Mouse (Mus musculus): ENCODE measurements at regions not wholly inside any gene's neighbourhood (a gene's known extent, or its start where the extent isn't known, plus 50 kb on each side); places are given as distances from the start of the nearest gene placed in this dataset.

DNA sequence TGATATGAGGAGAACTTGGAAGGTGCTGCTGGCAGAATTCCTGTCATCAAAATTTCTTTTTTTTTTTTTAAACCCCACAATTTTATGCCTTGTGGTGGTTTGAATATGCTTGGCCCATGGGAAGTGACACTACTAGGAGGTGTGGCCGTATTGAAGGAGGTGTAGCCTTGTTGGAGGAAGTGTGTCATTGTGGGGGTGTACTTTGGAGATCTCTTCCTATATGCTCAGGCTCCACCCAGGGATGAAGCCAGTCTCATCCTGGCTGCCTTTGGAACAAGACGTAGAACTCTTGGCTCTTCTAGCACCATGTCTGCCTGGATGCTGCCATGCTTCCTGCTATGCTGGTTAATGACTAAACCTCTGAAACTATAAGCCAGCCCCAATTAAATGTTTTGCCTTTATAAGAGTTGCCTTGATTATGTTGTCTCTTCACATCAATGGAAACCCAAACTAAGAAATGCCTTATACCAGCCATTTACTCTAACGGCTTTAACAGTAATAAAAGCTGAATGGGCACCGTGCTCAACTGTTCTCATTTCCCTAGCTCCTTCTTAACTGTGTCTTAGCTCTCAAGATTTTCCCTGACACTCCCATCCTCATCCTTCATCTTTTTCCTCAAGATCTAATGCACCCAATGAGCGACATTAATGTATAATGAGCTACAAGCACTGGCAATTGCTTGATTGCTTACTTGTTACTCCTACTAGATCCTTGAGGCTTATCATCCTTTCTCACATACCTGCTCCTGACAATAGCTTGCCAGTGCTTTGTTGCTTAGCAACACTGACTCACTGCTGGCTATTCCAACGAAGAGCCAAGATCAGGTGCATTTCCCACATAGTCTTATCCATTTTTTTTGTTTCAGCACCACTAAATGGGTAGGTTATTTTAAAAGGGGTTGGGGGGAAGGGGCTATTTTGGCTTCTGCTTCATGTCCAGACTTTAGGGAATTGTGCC is 61.7 kb upstream of the Hspb3 start:
- no peak for TF ChIP-seq EP300 (IDR thresholded peaks at IDR 0.05; ENCODE audit: insufficient read depth, low read depth, low read length)
- TF ChIP-seq CTCF (IDR thresholded peaks at IDR 0.05), result no peak
